Mouse (Mus musculus) CD4-positive naive resting alpha-beta T cell, adult 57 days (primary cell): Measurements from ENCODE around the gene Katna1. TPM values are rescaled to one million over a fixed set of nuclear protein-coding genes. Genes with fewer than 3 reads are reported as not detected.

Experiments
- total RNA-seq: library from RNA; stranded (reverse); gene quantifications from one replicate; pipeline ENCODE4 v1.2.4, GENCODE M21; 2023

Katna1 gene
- 55.1 TPM for total RNA-seq

DNA sequence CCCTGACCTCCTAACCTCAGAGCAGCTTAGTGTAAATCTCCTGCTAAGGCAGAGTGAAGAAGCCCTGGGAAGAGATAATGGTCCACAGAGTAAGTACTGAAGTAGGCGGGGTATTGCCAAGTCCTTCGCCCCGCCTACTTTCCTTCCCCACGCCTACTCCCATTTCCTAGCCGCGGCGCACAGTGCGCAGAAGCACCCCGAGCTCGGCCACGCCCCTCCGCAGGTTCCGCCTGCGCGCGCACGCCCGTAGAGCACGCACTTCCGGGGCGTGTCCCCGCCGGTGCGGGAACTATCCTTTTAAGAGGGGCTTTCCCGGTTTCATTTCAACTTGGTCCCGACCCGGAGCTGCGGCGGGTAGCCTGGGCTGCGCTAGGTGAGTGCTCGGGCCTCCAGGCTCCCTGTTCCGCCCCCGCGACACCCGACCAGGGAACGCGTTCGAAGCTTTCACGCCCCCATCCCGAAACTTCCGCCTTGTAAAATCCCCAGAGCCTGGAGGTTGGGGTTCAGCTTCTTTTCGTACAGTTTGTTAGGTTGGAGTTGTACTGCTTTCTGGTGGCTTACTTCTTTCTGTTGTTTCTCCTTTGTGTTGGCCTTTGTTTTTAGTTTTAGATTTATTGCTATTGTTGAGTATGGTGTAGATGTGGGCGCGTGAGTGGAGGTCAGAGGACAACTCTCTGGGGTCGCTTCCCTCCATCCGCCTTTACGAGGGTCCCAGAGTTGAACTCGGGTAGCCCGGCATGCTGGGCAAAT, at the start of gene Katna1:
Gene Katna1, plus strand, starts transcription at position 250 of the 750 bp plus-strand sequence.

DNA sequence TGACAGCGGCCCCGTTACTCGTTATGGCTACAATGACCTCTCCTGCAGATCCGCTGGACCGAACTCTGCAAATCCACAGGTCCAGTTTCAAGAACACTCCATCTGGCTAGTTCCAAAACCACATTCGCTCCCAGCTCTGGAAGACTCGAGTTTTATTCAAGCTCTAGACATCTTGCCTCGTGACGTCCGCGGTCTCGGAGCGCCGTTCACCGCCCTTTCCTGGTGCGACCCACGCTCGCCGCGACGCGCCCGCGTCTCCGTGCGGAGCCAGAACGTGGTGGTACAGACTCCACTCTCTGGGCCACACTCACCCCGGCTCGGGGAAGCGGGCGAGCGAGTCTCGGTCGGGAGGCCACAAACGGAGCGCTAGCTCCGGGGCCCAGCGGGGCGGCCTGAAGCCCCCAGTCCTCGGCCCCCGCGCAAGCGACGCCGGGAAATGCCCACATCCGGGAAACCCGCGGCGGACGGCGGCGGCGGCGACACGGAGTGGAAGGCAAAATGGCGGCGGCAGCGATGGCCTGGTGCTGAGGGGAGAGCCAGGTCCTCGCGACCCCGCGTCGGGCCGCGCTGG, 45.0 kb upstream of the Katna1 start, which contains the start of the genes Pcmt1 and Lats1:
Gene Pcmt1, minus strand, starts transcription at position 406 of the 571 bp plus-strand sequence.
Gene Lats1, plus strand, starts transcription at position 484 of the 571 bp plus-strand sequence.

DNA sequence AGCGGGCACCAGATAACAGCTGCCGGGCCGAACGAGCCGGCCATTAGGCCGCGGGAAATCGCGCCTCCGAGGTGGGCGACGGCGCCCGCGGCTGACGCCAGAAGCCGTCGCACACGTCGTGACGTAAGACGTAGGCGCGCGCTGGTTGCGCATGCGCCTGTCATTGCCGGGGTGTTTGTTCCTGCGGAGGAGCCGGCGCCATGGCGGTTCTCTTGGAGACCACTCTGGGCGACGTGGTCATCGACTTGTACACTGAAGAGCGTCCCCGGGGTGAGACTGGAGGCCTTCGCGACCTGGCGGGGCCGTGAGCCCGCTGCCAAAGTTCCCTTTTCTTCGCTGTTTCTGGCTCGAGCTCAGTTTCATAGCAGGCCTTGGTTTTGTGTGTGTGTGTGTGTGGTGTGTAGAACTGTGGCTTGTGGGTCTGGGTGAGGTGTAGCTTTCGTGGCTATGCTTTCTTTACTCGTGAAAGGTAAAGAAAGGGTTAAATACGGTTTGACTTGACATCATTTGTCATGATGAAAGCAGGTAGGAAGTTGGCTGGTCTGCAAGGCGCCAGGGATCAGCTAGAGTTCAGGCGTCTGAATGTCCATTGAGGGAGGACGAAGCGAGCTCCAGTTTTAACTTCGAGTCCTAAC, 67.1 kb downstream of the Katna1 start, which contains the start of the genes Ginm1 and Ppil4:
Gene Ginm1, minus strand, starts transcription at position 74 of the 635 bp plus-strand sequence.
Gene Ppil4, plus strand, starts transcription at position 141 of the 635 bp plus-strand sequence.

Other genes with a start within 250 kb of the Katna1 start
- 2.5 TPM for gene Lrp11, start 136.2 kb upstream of the Katna1 start, total RNA-seq
- gene Nup43, start 58.5 kb upstream of the Katna1 start, total RNA-seq: 11.4 TPM
- gene Pcmt1, start 44.9 kb upstream of the Katna1 start, total RNA-seq: 66.2 TPM
- gene Lats1, start 44.8 kb upstream of the Katna1 start, total RNA-seq: 42.4 TPM
- gene Ginm1, start 66.8 kb downstream of the Katna1 start, total RNA-seq: 53.7 TPM
- gene Ppil4, start 66.9 kb downstream of the Katna1 start, total RNA-seq: 78.0 TPM
- 28.6 TPM for gene Zc3h12d, start 106.5 kb downstream of the Katna1 start, total RNA-seq
- gene Tab2, start 230.2 kb downstream of the Katna1 start, total RNA-seq: 100.0 TPM